Mouse (Mus musculus) layer of hippocampus, postnatal 25 days (tissue): Measurements from ENCODE around the gene Cpa1. TPM values are rescaled to one million over a fixed set of nuclear protein-coding genes. Genes with fewer than 3 reads are reported as not detected.

Experiments used
- DNase-seq, 2 experiments: peaks; one replicate each; pipeline ENCODE4 v3.0.0; 2022; ENCODE audit warnings: mixed read lengths in 2 of 2, low spot score in 1 of 2; ENCODE audit errors: extremely low spot score in 1 of 2
- total RNA-seq, 2 experiments: library from RNA; stranded (reverse); gene quantifications; 2 replicates each; pipeline ENCODE4 v1.2.3; 2021

Cpa1 gene
- total RNA-seq, 2 experiments from 2014 or later: not detected

- no peak for DNase-seq
Measured at GRCm38 (mm10) chr6:30667585-30667984, 28.6 kb downstream of the Cpa1 start.

- DNase-seq: no peak
Measured at GRCm38 (mm10) chr6:30671696-30672095, 32.7 kb downstream of the Cpa1 start.

- no peak for DNase-seq
Measured at GRCm38 (mm10) chr6:30673764-30674561, 34.9 kb downstream of the Cpa1 start.

GRCm38 (mm10) chr6:30674714-30675280 is 35.8 kb downstream of the Cpa1 start:
- no peak for DNase-seq

GRCm38 (mm10) chr6:30675281-30675771 is 36.3 kb downstream of the Cpa1 start:
- DNase-seq: no peak

GRCm38 (mm10) chr6:30676506-30676905 is 37.5 kb downstream of the Cpa1 start:
- no peak for DNase-seq

- no peak for DNase-seq
Measured at GRCm38 (mm10) chr6:30677591-30677990, 38.6 kb downstream of the Cpa1 start.

- no peak for DNase-seq
Measured at GRCm38 (mm10) chr6:30678482-30678881, 39.5 kb downstream of the Cpa1 start.

- DNase-seq: no peak
Measured at GRCm38 (mm10) chr6:30679567-30679966, 40.5 kb downstream of the Cpa1 start.

GRCm38 (mm10) chr6:30680442-30680841 is 41.4 kb downstream of the Cpa1 start:
- DNase-seq: no peak

GRCm38 (mm10) chr6:30681935-30682900 is 43.2 kb downstream of the Cpa1 start:
- no peak for DNase-seq

GRCm38 (mm10) chr6:30684570-30684969 is 45.6 kb downstream of the Cpa1 start:
- no peak for DNase-seq

GRCm38 (mm10) chr6:30687198-30687597 is 48.2 kb downstream of the Cpa1 start:
- DNase-seq: no peak

- DNase-seq: no peak
Measured at GRCm38 (mm10) chr6:30692826-30693225, 53.8 kb downstream of the Cpa1 start.

- peak; percentile 96 to 100 for DNase-seq
Measured at GRCm38 (mm10) chr6:30693350-30693991, 54.5 kb downstream of the Cpa1 start, which contains the start of gene Cep41. TSS of gene Cep41 (minus strand) at chr6:30693749.

GRCm38 (mm10) chr6:30694209-30694608 is 55.2 kb downstream of the Cpa1 start:
- no peak for DNase-seq
